Mouse (Mus musculus): Measurements from ENCODE around the gene Cog1.
A peak's percentile ranks its signal among the peaks of the same experiment; 100 is the strongest.

Cog1 gene

GRCm38 (mm10) chr11:113631862-113632261, 17.1 kb upstream of the Cog1 start:
- DNase-seq (ENCODE audit: low read depth, low spot score), result no peak

GRCm38 (mm10) chr11:113632303-113632702, 16.7 kb upstream of the Cog1 start:
- DNase-seq (ENCODE audit: low read depth, low spot score), result no peak

- DNase-seq (ENCODE audit: low read depth, low spot score), result no peak
Observed at GRCm38 (mm10) chr11:113633398-113633797, 15.6 kb upstream of the Cog1 start.

- DNase-seq (ENCODE audit: low read depth, low spot score), result no peak
Observed at GRCm38 (mm10) chr11:113634699-113635121, 14.3 kb upstream of the Cog1 start.

GRCm38 (mm10) chr11:113638680-113639079, 10.3 kb upstream of the Cog1 start:
- no peak for DNase-seq (ENCODE audit: low read depth, low spot score)

- no peak for DNase-seq (ENCODE audit: low read depth, low spot score)
Observed at GRCm38 (mm10) chr11:113645181-113645580, 3.8 kb upstream of the Cog1 start.

- peak; percentile 91 for DNase-seq (ENCODE audit: low read depth, low spot score)
Observed at GRCm38 (mm10) chr11:113648152-113648551, 817 bp upstream of the Cog1 start.

- peak; percentile 91 for DNase-seq (ENCODE audit: low read depth, low spot score)
Observed at GRCm38 (mm10) chr11:113649353-113650210, 613 bp downstream of the Cog1 start, which contains the start of gene Slc39a11. Gene Slc39a11 (minus strand): TSS chr11:113650079.

- DNase-seq (ENCODE audit: low read depth, low spot score), result peak; percentile 79
Observed at GRCm38 (mm10) chr11:113651206-113651906, 2.4 kb downstream of the Cog1 start.

GRCm38 (mm10) chr11:113651907-113652273, 2.9 kb downstream of the Cog1 start:
- peak; percentile 27 for DNase-seq (ENCODE audit: low read depth, low spot score)

- no peak for DNase-seq (ENCODE audit: low read depth, low spot score)
Observed at GRCm38 (mm10) chr11:113652516-113652915, 3.5 kb downstream of the Cog1 start.

- DNase-seq (ENCODE audit: low read depth, low spot score), result no peak
Observed at GRCm38 (mm10) chr11:113654105-113654504, 5.1 kb downstream of the Cog1 start.

GRCm38 (mm10) chr11:113654561-113655270, 5.7 kb downstream of the Cog1 start:
- DNase-seq (ENCODE audit: low read depth, low spot score), result no peak

GRCm38 (mm10) chr11:113656511-113656932, 7.6 kb downstream of the Cog1 start:
- DNase-seq (ENCODE audit: low read depth, low spot score), result no peak

GRCm38 (mm10) chr11:113657221-113657620, 8.3 kb downstream of the Cog1 start:
- no peak for DNase-seq (ENCODE audit: low read depth, low spot score)

- no peak for DNase-seq (ENCODE audit: low read depth, low spot score)
Observed at GRCm38 (mm10) chr11:113658319-113658718, 9.3 kb downstream of the Cog1 start.

- no peak for DNase-seq (ENCODE audit: low read depth, low spot score)
Observed at GRCm38 (mm10) chr11:113658763-113659162, 9.8 kb downstream of the Cog1 start.

GRCm38 (mm10) chr11:113660213-113660612, 11.2 kb downstream of the Cog1 start:
- peak; percentile 34 for DNase-seq (ENCODE audit: low read depth, low spot score)

GRCm38 (mm10) chr11:113660940-113661339, 12.0 kb downstream of the Cog1 start:
- DNase-seq (ENCODE audit: low read depth, low spot score), result no peak

- DNase-seq (ENCODE audit: low read depth, low spot score), result no peak
Observed at GRCm38 (mm10) chr11:113661835-113662351, 12.9 kb downstream of the Cog1 start.

GRCm38 (mm10) chr11:113664279-113664678, 15.3 kb downstream of the Cog1 start:
- DNase-seq (ENCODE audit: low read depth, low spot score), result no peak

GRCm38 (mm10) chr11:113666205-113666604, 17.2 kb downstream of the Cog1 start:
- no peak for DNase-seq (ENCODE audit: low read depth, low spot score)

Data from A20 (cell line).